Mouse (Mus musculus) megakaryocyte progenitor cell, adult 5-6 weeks (primary cell): ENCODE measurements around the gene Entpd1. TPM values are rescaled to one million over a fixed set of nuclear protein-coding genes. Genes with fewer than 3 reads are reported as not detected.

Experiments used
- ATAC-seq: replicated peaks from 2 replicates; pipeline ENCODE4 v1.8.0; 2016; ENCODE audit warnings: mild to moderate bottlenecking, moderate TSS enrichment, inconsistent platforms; ENCODE audit not compliant: poor library complexity
- total RNA-seq, 2 experiments: library from RNA; stranded (forward) in 1 of 2; stranded (reverse) in 1 of 2; fragments of 157-497, 149-512 nt in 1 of 2; fragments of 200-1000 nt in 1 of 2; gene quantifications; 2 replicates each; pipeline versions ENCODE4 v1.2.3 to v1.2.4; 2015 to 2017

Entpd1 gene
- total RNA-seq, 2 experiments from 2014 or later = 7.5 to 7.9 TPM

- peak; percentile 41 for ATAC-seq
Observed at GRCm38 (mm10) chr19:40661108-40661507, 48.9 kb downstream of the Entpd1 start.

DNA sequence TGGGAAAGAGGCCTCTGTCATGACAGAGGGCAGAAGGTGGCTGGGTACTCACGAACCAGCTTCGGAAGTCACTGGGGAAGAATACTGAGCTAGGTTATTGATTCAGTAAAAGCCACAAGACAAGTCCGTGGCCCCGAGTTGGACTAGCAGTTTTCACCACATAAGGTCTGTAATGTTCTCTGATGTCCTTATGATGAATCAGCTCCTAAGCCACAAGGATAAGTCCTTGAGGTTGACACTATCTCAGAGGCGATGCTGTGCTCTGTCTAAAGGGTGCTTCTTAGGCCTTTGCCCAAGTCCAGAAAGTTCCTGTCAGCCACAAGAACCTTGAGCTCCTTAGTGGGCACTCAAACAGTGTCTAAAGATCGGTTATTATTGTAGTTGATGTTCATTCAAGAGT is 49.7 kb downstream of the Entpd1 start:
- ATAC-seq = no peak

- ATAC-seq = no peak
Observed at GRCm38 (mm10) chr19:40662727-40663126, 50.6 kb downstream of the Entpd1 start.

- ATAC-seq = peak; percentile 73
Observed at GRCm38 (mm10) chr19:40665778-40666177, 53.6 kb downstream of the Entpd1 start.

- ATAC-seq = no peak
Observed at GRCm38 (mm10) chr19:40667111-40667510, 54.9 kb downstream of the Entpd1 start.

GRCm38 (mm10) chr19:40675329-40675728 is 63.2 kb downstream of the Entpd1 start:
- no peak for ATAC-seq

DNA sequence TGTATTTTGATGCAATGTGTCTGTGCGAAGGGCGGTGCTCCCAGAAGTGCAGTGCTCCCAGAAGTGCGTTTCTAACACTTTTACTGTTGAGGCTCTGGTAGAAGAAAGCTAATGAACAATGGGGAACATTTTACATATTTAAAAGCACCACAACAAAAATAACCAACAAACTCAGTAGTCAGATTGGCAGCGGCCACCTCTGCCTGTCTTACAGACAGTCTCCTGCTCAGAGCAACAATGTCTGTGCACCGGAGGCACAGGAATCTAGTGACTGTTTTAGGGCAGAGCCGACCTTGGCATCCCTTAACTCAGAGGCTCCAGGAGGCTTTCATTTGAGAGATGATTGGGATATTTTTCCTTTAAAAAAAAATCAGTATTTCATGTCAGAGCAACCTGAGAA is 65.9 kb downstream of the Entpd1 start:
- no peak for ATAC-seq

- ATAC-seq = peak; percentile 79
Observed at GRCm38 (mm10) chr19:40678532-40679307, 66.6 kb downstream of the Entpd1 start.

GRCm38 (mm10) chr19:40679632-40680031 is 67.5 kb downstream of the Entpd1 start:
- no peak for ATAC-seq

DNA sequence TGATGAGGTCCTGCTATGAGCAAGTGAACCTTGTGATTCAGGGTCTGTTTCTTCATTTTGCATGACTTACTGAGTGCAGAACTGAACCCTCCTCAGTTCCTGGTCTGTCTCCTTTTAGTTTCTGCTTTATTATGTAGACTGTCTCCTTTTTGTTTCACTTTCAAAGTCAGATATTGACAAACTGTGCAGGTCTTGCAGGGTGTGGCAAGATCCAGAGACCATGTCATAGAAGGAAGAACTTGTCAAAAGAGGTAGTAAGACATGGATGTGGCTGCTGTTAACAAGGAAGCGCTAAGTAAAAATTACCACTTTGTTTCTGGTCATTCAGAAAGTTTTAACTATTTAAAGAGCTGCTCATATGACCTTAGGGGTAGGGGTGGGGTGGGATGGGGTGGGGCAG is 72.0 kb downstream of the Entpd1 start:
- ATAC-seq = peak; percentile 90

GRCm38 (mm10) chr19:40684566-40684965 is 72.4 kb downstream of the Entpd1 start:
- ATAC-seq = no peak

DNA sequence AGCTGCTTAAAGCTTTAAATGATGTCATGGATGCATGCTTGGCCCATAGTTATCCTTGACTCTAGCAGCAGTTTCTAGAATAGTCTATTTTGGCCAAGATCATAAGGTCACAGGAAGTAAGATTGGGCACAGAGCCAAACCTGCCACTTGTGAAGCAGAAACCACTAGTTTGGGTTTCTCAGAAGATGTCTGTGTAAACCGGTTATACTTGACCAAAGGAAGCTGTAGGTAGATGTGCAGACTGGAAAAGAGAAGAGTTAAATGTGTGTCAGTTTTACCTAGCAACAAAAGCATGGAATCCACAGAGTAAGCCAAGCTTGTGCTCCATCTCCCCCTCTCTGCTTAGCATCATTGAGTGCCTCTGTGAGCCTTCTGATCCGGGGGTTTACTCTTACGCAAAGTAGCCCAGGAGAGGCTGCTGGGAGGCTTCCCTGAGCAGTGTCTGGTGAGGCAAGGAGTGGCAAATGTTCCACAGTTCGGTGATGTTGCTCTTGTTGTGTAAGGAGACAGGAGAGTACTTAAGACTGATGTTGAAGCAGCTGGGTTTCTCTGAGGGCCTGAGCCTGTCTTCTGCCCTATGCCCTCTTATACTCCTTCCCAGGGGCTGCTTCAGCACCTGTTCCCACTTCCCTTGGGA is 75.2 kb downstream of the Entpd1 start:
- peak; percentile 32; the same call in 1 of the 2 replicates for ATAC-seq

- peak; percentile 84 for ATAC-seq
Observed at GRCm38 (mm10) chr19:40693201-40693600, 81.0 kb downstream of the Entpd1 start.

- no peak for ATAC-seq
Observed at GRCm38 (mm10) chr19:40696116-40696515, 84.0 kb downstream of the Entpd1 start.

GRCm38 (mm10) chr19:40698103-40698853 is 86.1 kb downstream of the Entpd1 start:
- no peak for ATAC-seq

GRCm38 (mm10) chr19:40699816-40700215 is 87.7 kb downstream of the Entpd1 start:
- ATAC-seq = no peak

GRCm38 (mm10) chr19:40702406-40702805 is 90.2 kb downstream of the Entpd1 start:
- ATAC-seq = no peak

GRCm38 (mm10) chr19:40712889-40713628 is 100.9 kb downstream of the Entpd1 start:
- no peak for ATAC-seq

DNA sequence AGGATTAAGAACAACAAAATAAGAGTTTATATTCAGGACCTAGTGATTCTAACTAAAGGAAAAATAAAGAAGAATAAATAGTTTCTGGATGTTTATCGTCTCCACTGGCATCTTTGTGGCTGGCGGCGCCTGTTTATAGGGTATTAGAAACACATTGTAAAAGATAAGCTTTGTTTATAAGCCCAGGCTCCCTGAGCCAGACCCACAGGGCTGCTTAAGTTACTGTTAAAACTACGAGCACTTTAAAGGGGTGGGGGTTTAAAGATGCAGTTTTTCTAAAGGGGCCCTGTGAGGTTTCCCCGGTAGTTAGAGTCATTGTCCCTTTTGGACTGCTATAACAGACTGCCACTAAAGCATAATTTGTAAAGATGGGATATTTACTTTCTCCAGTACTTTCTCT is 102.5 kb downstream of the Entpd1 start:
- no peak for ATAC-seq

DNA sequence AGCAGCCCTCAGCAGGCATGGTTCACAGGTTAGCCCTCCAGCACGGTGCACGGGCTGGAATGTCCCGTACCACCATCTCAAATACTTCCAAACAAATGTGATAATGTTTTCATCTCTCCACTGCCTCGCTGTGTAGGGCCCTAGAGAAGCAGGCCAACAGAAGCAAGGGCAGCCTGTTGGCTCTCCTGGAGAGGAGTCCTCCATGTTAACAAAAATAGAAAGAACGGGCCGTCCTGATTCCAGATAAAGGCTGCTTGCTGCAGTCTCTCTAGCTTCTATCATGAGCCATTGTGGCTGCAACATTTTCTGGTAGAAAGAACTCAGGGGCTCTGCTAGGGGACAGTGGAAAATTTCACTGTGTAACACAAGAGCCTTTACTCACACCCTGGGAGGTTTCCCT is 104.8 kb downstream of the Entpd1 start:
- no peak for ATAC-seq
